Mouse (Mus musculus): ENCODE measurements at regions not wholly inside any gene's neighbourhood (a gene's known extent, or its start where the extent isn't known, plus 50 kb on each side); places are given as distances from the start of the nearest gene placed in this dataset.

GRCm38 (mm10) chr5:111660447-111660846, 73.3 kb upstream of the Gm26897 start:
- ChIA-PET CTCF (interaction anchor here in 1 of 4 experiments (0.5 kb wide), 1 partner anchor 287 kb away, joined by 3 read pairs; no protein-coding TSS in a partner anchor), POLR2A (no interaction called here)

DNA sequence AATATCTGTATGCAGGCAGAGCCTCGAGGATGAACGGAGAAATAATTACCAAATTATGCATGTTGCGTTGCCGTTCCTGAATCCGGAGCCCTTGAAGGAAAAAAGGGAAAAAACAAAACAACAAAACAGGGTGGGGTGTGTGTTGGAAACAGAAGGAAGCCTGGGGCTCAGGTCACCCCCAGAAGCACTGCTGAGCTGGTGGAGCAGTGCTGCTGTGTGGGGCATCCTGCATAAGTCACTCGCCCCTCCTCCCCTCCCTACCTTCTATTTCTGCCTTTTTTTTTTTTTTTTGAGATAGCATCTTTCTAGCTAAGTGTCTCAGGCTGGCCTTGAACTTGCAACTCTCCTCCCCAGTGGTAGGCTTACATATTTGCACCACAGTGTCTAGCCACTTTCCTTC, 72.8 kb upstream of the Gm26897 start:
- POLR2A ChIA-PET = no interaction called here

GRCm38 (mm10) chr5:111661971-111662370, 71.8 kb upstream of the Gm26897 start:
- ChIA-PET POLR2A (no interaction called here), CTCF (interaction anchor here in 1 of 4 experiments (0.5 kb wide), 1 partner anchor 10 kb away, joined by 4 read pairs; no protein-coding TSS in a partner anchor)

More for the DNA sequence above, 72.8 kb upstream of the Gm26897 start:
- CTCF ChIA-PET = interaction anchor here in 1 of 4 experiments (0.6 kb wide), 1 partner anchor 24 kb away, joined by 3 read pairs; no protein-coding TSS in a partner anchor

DNA sequence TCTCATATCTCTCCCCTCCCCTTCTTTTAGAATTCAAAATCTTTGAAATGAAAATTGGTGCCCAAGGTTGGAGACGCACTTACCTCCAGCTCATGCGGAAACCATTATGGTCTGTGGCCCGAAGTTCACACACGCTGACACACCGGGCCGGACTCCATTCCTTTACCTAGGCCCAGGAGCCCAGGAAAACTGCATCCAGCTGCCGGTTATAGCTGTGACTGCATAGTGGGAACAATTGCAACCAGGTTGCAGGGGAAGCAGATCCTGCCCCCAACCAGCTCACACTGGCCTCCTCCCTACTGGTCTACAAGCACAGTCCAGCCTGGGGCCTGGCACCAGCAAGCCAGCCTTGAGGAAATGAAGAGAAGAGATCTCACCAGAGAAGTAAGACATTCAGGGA, 69.9 kb upstream of the Gm26897 start:
- POLR2A ChIA-PET = interaction anchor here in 3 of 4 experiments (0.6 to 1.5 kb wide), 4 partner anchors 12 to 1300 kb away, joined by 3 read pairs; no protein-coding TSS in a partner anchor
- CTCF ChIA-PET = no interaction called here

GRCm38 (mm10) chr5:111665406-111665805, 68.3 kb upstream of the Gm26897 start:
- ChIA-PET CTCF (no interaction called here), POLR2A (interaction anchor here in 2 of 4 experiments (0.6 to 1.1 kb wide), 2 partner anchors 37 to 171 kb away, joined by 3 to 4 read pairs; no protein-coding TSS in a partner anchor)

DNA sequence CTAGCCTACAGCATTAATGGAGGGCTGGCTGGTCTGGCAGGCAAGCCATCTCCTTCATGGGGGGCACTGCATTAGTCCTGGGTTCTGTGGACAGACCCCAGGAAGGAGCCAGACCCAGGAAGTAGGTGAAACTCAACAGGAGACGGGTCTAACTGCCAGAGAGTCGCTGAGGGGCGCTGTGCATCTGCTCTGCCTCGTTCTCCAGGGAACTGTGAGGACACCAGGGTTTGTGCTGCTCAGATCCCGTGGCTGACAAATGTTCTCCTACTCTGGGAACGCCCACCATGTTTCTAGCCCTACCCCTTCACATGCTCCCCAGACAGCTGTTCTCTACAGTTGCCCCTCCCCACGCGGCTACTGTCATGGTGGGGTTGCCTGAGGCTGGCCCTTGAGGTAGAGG, 67.7 kb upstream of the Gm26897 start:
- ChIA-PET CTCF (no interaction called here), POLR2A (interaction anchor here in 2 of 4 experiments (0.6 to 1.2 kb wide), 3 partner anchors 21 to 170 kb away, joined by 3 to 4 read pairs (median 3); no protein-coding TSS in a partner anchor)

DNA sequence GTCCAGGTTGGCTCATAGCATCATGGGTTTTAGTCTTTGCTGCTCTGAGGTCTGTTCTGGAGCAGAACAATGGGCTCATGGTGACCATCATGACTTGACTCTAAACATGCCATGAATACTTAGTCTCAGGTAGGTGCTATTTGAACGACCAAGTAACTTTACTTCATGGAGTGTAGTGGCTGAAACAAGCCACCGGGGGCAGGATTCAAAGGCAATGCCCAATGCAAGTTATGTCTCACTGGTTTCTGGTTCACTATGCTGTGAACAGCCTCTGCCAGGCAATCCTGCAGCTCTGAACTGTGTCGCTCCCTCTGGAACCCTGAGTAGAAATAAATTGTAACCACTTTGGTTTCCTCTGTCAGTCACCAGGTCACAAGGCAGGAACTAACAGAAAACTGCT, 65.8 kb upstream of the Gm26897 start:
- CTCF ChIA-PET = interaction anchor here in 1 of 4 experiments (0.6 kb wide), 1 partner anchor 276 kb away, joined by 7 read pairs; no protein-coding TSS in a partner anchor
- POLR2A ChIA-PET = no interaction called here

GRCm38 (mm10) chr5:111669139-111669538, 64.6 kb upstream of the Gm26897 start:
- POLR2A ChIA-PET = interaction anchor here in 2 of 4 experiments (1.1 to 1.3 kb wide), 2 partner anchors 15 to 122 kb away, joined by 3 read pairs; no protein-coding TSS in a partner anchor
- CTCF ChIA-PET = interaction anchor here in 2 of 4 experiments (0.7 to 1.1 kb wide), 2 partner anchors 13 to 38 kb away, joined by 3 read pairs; no protein-coding TSS in a partner anchor

DNA sequence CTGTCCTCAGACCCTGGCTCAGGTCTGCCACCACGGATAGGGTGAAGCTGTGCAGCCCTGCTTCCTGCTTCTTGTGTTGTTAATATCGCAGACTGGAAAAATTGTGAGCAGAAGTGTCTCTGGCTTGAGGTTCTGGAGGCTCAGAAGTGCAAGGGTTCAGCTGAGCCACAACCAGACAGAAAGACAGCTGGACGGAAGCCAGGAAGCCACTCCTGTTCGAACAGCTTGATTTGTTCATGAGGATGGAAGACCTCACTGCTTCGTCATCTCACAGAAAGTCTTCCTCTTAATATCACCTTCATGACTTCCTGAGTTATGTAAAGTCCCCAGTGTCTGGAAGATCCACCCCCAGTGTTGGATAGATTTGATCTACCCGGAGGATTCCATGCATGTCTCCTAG, 62.0 kb upstream of the Gm26897 start:
- POLR2A ChIA-PET = interaction anchor here in 1 of 4 experiments (1.4 kb wide), 1 partner anchor 39 kb away, joined by 6 read pairs; no protein-coding TSS in a partner anchor
- CTCF ChIA-PET = interaction anchor here in 1 of 4 experiments (0.5 kb wide), 1 partner anchor 276 kb away, joined by 3 read pairs; no protein-coding TSS in a partner anchor

- POLR2A ChIA-PET = interaction anchor here in 1 of 4 experiments (0.6 kb wide), 1 partner anchor 132 kb away, joined by 4 read pairs; no protein-coding TSS in a partner anchor
Measured at GRCm38 (mm10) chr5:111674976-111675672, 58.6 kb upstream of the Gm26897 start.

DNA sequence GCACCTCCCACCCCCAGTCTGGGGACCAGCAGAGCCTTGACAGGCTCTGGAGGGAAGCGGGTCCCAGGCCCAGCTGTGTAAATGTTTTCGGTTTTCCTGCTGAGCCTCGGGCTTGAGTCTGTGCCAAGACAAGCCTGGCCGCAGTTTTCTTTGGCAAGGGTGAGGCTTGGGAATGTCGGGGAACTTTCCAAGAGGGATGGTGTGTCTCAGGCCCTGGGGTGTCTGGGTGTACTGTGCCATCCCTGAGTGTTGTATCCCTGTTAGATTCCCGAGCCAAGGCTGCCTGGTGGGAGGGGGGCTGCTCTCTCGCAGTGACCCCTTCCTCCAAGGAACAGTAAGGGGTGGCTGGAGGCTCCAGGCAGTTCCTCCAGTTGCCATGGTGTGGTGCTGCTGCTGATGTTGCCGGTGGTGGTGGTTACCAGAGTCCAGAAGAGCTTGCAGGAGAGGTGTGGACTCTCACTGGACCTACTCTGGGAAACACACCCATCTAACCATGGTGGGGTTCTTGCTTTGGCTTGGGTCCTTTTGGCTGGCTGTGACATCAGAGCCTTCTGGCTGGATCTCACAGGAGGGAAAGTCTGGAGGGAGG, 58.0 kb upstream of the Gm26897 start:
- ChIA-PET POLR2A (interaction anchor here in 1 of 4 experiments (0.7 kb wide), 1 partner anchor 331 kb away, joined by 3 read pairs; no protein-coding TSS in a partner anchor), CTCF (interaction anchor here in 2 of 4 experiments (0.6 to 2.3 kb wide), 3 partner anchors 262 to 402 kb away, joined by 3 to 7 read pairs (median 3); no protein-coding TSS in a partner anchor)

More at GRCm38 (mm10) chr5:111674976-111675672, 58.6 kb upstream of the Gm26897 start:
- CTCF ChIA-PET = interaction anchor here in 1 of 4 experiments (1.0 to 2.3 kb wide), 2 partner anchors 261 to 403 kb away, joined by 3 to 7 read pairs; no protein-coding TSS in a partner anchor

DNA sequence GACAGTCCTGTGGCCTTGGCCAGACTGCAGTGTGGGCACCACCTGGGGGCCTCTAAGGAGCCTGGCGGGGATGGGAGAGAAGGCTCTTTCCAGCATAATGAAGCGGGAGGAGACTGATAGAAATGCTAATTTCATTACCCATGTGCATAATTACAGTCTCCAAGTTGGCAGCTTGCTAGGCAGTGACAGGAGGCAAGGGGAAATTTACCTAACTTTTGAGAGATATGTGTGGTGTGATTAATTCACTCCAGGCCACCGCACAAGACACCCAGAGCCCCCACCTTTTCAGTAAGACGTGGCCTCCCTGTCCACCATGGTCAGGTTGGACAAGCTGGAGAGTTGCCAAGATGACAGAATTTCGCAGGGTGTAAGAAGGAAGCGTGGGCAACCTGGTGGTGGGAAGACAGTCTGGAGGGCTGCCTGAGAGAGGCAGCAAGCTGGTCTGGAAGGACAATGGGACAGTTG, 55.8 kb upstream of the Gm26897 start:
- POLR2A ChIA-PET = no interaction called here
- CTCF ChIA-PET = no interaction called here

- CTCF ChIA-PET = interaction anchor here in 1 of 4 experiments (0.6 kb wide), 1 partner anchor 117 kb away, joined by 3 read pairs; no protein-coding TSS in a partner anchor
- POLR2A ChIA-PET = no interaction called here
Measured at GRCm38 (mm10) chr5:111678496-111678895, 55.2 kb upstream of the Gm26897 start.

- ChIA-PET POLR2A (interaction anchor here in 3 of 4 experiments (0.6 to 1.1 kb wide), 3 partner anchors 18 to 269 kb away, joined by 3 read pairs; no protein-coding TSS in a partner anchor), CTCF (interaction anchor here in 3 of 4 experiments (0.5 to 1.1 kb wide), 3 partner anchors 94 to 268 kb away, joined by 3 to 5 read pairs (median 3); no protein-coding TSS in a partner anchor)
Measured at GRCm38 (mm10) chr5:111681362-111682028, 52.2 kb upstream of the Gm26897 start.

- POLR2A ChIA-PET = interaction anchor here in 2 of 4 experiments (0.6 to 0.9 kb wide), 2 partner anchors 8 to 265 kb away, joined by 3 read pairs; no protein-coding TSS in a partner anchor
- CTCF ChIA-PET = interaction anchor here in 3 of 4 experiments (0.6 to 1.8 kb wide), 6 partner anchors 25 to 274 kb away, joined by 3 to 13 read pairs (median 4); no protein-coding TSS in a partner anchor
Measured at GRCm38 (mm10) chr5:111682899-111683298, 50.8 kb upstream of the Gm26897 start.
